Mouse (Mus musculus): ENCODE data around the gene Nt5c1a.

DNA sequence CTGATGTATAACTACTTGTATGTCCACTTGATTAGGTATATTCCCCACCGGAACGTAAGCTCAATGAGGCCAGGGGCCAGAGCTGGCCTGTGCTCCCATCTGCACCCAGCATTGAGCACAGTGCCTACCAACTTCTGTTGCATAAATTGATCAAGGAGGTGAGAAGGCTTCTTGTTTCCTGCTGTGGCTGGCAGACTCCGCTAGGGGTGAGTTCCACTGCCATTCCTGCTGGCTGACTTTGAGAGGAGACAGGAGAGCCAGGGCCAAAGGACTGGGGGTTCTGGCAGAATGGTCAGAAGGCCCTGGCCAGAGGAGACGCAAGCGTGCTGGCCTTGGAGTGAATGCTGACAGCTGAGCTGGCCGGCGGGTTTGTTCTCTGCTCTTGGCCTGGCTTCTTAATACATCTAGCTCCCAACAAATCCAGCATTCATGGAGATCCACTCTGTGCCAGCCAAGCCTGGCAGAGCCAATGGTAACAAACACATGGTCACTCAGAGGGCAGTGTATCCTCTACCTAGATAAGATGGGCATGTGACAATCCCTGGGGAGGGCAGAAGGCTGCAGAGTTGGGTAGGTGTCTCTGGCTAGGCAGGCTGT is 47.8 kb downstream of the Nt5c1a start:
- TF ChIP-seq CTCF (conservative IDR thresholded peaks at IDR 0.05; ENCODE audit: low read length) (no peak), NANOG (IDR thresholded peaks at IDR 0.05; ENCODE audit: borderline replicate concordance, low read length) (no peak), POU5F1 (IDR thresholded peaks at IDR 0.05; ENCODE audit: borderline replicate concordance, low read length) (no peak)

Data from E14TG2a.4 (cell line).